Mouse (Mus musculus): Measurements from ENCODE around the gene Psmd1.

- TF ChIP-seq CTCF (IDR thresholded peaks at IDR 0.05): no peak
- TF ChIP-seq EP300 (IDR thresholded peaks at IDR 0.05): no peak
Observed at GRCm38 (mm10) chr1:86148161-86148560, 84.0 kb downstream of the Psmd1 start.

Measured in lung, postnatal 0 days (tissue).